Mouse (Mus musculus) embryonic facial prominence, embryonic 10.5 days (tissue): ENCODE measurements at regions not wholly inside any gene's neighbourhood (a gene's known extent, or its start where the extent isn't known, plus 50 kb on each side); places are given as distances from the start of the nearest gene placed in this dataset.
"Not testable (repeated sequence)": the region's sequence is repeated elsewhere in the genome, so short reads cannot be mapped to it uniquely, and the experiment has no call there.

Experiments
- DNase-seq: peaks from one replicate; pipeline ENCODE4 v3.0.0-alpha.2; 2017; ENCODE audit warnings: low spot score
- H3K27ac ChIP-seq: fragments of 300-500 bp; sonication (generic); replicated peaks from 2 replicates; pipeline ENCODE4 v1.5.1; 2016; ENCODE audit warnings: mild to moderate bottlenecking
- H3K27me3 ChIP-seq: fragments of 300-500 bp; sonication (generic); replicated peaks from 2 replicates; pipeline ENCODE4 v1.6.1; 2016; ENCODE audit warnings: low read depth, mild to moderate bottlenecking; ENCODE audit not compliant: poor library complexity, severe bottlenecking
- H3K36me3 ChIP-seq: fragments of 300-500 bp; sonication (generic); replicated peaks from 2 replicates; pipeline ENCODE4 v1.6.1; 2016; ENCODE audit warnings: mild to moderate bottlenecking, moderate library complexity
- H3K4me1 ChIP-seq: fragments of 300-500 bp; sonication (generic); 2 replicates; pipeline ENCODE4 v1.6.1; 2016
- H3K4me3 ChIP-seq: fragments of 300-500 bp; sonication (generic); 2 replicates; pipeline ENCODE4 v1.5.1; 2016; ENCODE audit warnings: mild to moderate bottlenecking, moderate library complexity
- H3K9me3 ChIP-seq: fragments of 300-500 bp; sonication (generic); 2 replicates; pipeline ENCODE4 v1.6.1; 2016; ENCODE audit warnings: mild to moderate bottlenecking
- WGBS: fragments of 180-500 bp; shearing (Covaris S2); methylation state at CpG from one replicate; pipeline ENCODE4 v1.1.7; 2016; 5-methylcytosine and 5-hydroxymethylcytosine counted together

DNA sequence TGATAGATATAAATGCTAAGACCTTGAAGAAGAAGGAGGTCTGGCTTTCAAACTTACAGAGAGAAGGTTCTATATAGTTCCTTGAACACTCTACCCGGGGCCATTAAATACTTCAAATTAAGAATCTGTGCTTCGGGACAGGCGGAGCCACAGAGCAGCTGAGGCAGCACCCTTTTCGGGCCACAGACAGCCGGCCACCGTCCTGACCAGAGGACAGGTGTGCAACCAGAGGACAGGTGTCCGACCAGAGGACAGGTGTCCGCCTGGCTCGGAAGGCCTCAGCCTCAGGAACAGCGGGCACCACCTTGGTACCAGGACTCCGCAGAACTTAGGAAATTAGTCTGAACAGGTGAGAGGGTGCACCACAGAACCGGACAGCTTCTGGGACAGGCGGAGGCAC, 60.8 kb upstream of the Olfr1507 start:
- not testable (repeated sequence) for H3K4me3 ChIP-seq, DNase-seq
- 92% methylated on average over 13 of the region's 13 CpGs for WGBS

DNA sequence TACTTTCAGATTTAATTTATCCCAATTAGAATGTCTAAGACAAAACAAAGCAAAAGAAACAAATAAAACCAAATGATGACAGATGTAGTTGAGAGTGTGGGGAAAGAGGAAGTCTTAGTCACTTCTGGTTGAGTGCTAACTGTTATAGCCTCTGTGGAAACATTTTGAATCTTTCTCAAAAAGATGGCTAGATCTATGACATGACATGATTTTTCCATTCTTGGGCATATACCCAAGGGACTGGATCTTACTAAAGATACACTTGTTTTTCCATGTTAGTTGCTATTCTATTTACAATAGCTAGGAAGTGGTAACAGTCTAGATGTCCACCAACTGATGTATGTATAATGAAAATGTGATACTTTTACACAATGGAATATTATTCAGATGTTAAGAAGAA, 57.9 kb upstream of the Olfr1507 start:
- Histone ChIP-seq H3K4me3 (no peak overlapping the region), H3K36me3 (no peaks in the 10 kb centered on the region), H3K27ac (no peak overlapping the region), H3K4me1 (no peaks in the 10 kb centered on the region), H3K9me3 (peaks cover 11% of the 10 kb centered on the region; the same call in 1 of the 2 replicates), H3K27me3 (no peaks in the 10 kb centered on the region)
- DNase-seq = no peak

More for the DNA sequence above, 60.8 kb upstream of the Olfr1507 start:
- not testable (repeated sequence) for H3K4me1 ChIP-seq, H3K27ac ChIP-seq, H3K36me3 ChIP-seq, H3K27me3 ChIP-seq
- H3K9me3 ChIP-seq = peaks cover 11% of the 10 kb centered on the region; the same call in 1 of the 2 replicates

DNA sequence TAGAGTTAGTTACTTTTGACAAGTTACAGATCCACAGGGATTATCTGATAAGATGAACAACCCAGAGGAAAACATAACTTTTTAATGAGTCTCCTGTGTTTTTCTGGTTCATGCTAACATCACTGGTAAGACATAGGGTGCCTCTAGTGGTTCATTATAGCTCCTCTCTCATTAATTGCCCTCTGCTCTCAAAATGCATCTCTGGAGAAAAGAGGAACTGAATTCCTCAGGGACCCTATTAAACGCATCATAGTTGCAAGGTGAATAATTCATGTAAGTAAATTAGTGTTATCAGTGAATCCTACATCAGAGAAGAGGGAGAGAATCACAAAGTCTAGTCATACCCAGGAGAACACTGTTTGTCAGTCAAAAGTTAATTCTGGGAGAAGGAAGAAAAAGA, 52.4 kb upstream of the Olfr1507 start:
- 0 out of 2 replicates have a peak, but pooled peaks cover 14% of the 10 kb centered on the region for H3K9me3 ChIP-seq
- no peak for DNase-seq
- WGBS = 77% methylated on average over 1 of the region's 1 CpGs
- no peaks in the 10 kb centered on the region for H3K36me3 ChIP-seq
- H3K27ac ChIP-seq = no peak overlapping the region
- H3K4me1 ChIP-seq = no peaks in the 10 kb centered on the region
- no peaks in the 10 kb centered on the region for H3K27me3 ChIP-seq
- H3K4me3 ChIP-seq = no peak overlapping the region
